Mouse (Mus musculus): ENCODE data around the gene Zfp740.

Gene Zfp740

DNA sequence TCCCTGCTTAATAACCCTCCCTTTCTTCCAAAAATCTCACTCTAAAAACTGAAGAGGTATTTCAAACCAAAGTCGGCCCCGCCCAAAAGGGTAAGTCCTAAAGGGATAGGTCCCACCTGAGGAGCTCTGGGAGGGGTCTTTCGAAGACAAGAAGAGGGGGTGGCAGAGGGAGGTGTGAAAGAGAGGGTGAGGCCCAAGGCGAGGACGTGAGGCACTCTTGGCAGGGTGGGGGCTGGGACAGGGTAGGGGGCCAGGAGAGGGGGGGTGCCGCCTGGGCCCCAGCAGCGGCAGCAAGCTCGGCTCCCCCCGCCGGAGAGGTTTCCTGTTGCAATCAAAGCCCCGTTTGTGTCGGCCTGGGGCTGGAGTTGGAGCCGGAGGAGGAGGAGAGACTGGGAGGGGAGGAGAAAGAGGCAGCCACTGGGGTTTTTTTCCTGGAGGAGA is 46.2 kb downstream of the Zfp740 start:
- DNase-seq = peak; percentile 32

DNA sequence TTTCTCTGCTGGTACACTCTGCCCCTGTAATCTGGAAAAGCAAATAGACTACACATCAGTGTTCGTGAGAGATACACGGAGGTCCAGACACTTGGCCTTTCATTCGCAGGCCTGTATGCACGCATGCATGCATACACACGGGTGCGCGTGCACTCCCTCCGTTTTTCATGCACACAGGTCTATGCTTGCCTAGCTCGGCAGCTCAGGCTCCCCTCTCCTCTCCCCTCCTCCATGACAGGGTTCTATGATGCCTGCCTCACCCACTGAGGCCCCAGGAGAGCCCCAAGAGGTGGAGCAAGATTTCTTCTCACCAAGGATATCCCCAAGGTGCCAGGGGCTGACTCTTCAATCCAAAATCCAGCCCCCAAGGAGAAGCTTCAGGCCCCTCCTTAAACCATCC is 46.9 kb downstream of the Zfp740 start:
- DNase-seq = no peak

GRCm38 (mm10) chr15:102250521-102250920 is 47.5 kb downstream of the Zfp740 start:
- no peak for DNase-seq

DNA sequence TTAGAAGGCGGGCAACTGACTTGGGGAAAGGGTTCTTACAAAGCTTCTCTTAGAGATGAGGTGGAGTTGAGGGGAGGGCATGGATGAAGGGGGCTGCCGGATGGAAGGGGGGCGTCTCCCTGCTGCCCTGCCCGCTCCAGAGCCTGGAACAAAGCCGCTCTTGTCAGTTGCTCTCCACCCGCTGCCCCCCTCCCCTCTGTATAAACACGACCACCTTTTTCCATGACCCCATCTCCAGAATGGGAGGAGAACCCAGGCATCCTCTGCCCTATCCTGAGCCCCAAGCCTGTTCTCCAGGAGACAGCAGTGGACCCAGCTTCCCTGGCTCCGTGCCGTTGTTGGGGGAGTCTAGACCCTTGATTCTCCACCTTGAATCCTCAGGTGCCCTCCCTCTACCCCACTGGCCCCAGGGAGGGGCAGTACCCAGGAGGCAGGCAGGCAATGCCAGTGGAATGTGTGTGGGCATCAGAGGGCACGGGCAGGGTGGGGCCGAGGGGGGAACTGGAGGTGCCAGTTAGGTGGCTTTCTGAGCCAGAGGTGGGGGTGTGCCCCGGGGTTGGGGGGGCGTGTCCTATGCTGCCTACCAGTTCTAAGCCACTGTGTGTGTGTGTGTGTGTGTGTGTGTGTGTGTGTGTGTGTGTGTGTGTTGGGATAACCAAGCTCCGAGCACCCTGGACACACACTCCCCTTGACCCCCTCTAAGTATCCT is 52.7 kb downstream of the Zfp740 start:
- DNase-seq = peak; percentile 55

- DNase-seq = no peak
These were observed 53.6 kb downstream of the Zfp740 start for GRCm38 (mm10) chr15:102256431-102257201.

DNA sequence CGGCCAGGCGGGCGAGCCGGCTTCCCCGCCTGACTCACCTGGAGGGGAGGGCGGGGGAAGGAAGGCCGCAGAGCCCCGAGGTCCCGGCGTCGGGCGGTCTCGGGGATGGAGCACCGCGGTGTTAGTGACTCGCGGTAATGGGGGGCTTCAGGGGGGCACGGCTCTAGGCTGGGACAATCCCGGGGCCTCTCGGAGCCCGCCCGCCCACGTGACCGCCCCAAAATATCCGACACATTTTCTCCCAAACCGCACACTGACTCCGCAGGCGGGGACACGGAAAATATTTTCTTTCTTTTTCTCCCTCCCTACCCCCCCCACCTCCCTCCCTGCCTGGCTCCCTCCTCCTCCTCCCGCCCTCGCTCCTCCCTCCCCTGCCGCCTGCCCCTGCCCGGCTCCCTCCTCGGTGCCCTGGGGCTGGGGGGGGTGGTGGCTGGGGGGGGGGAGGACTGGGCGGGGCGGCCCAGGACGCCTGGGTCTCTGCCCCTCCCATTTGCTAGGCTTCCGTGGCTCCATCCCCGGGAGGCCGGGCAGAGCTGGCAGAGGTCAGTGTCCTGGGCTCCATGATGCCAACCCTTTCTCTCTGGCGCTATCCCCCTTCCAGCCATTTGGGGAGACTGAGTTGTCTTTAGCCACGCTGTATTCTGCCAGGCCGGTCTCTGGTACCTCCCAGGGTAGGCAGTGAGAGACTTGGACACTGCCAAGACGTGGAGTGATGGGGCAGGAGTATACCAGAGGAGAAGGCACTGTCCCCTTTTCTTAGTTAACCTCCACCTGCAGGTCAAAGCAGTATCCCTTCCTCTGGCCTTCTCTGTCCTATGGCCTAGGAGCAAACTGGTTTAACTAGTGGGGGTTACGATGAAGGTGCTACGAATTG is 54.4 kb downstream of the Zfp740 start, which contains the start of gene Rarg:
Gene Rarg, minus strand, starts transcription at position 316 of the 874 bp plus-strand sequence.
- peak; percentile 55 for DNase-seq

DNA sequence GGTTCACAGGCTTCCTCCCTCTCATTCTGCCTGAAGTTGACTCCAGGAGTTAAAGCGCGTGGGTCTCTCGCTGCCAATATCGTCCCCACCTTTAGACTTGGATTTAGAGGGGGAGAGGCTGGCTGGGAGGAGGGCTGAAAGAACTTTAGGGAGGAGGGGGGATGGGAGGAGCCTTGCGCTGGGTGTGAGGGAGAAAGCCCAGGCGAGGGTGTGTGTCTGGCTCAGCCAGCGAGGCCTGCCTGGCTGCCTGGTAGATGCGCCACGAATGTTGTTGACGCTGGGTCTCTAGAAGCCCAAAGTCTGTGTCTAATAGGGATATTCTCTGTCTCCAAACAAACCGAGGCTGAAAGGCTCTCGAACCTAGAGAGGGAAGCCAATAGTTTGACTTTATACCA is 55.0 kb downstream of the Zfp740 start:
- peak; percentile 47 for DNase-seq

GRCm38 (mm10) chr15:102258581-102259253 is 55.7 kb downstream of the Zfp740 start:
- DNase-seq = no peak

GRCm38 (mm10) chr15:102262582-102262981 is 59.5 kb downstream of the Zfp740 start:
- no peak for DNase-seq

DNA sequence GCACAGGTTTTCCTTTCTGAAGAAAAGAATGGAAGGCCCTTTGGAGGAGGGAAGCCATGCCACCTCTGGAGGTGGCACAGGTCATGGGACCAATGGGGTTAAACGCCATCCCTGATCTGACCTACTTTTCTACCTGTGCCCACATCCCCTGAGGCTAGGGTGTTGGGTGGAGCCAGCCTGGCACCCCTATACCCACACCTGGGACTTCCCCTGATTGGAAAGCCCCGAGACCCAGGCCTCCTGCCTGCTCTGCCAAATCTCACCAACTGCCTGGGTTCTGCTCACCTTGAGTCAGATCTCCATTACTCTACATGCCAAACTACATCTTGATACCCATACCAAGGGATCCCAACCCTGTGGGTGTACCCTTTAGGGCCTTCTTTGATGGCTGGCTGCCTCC is 60.0 kb downstream of the Zfp740 start:
- no peak for DNase-seq
